Mouse (Mus musculus) erythroblast, adult 5-6 weeks (primary cell): ENCODE results near the gene Gng5. TPM values are rescaled to one million over a fixed set of nuclear protein-coding genes. Genes with fewer than 3 reads are reported as not detected.

Experiments
- ATAC-seq: replicated peaks from 2 replicates; pipeline ENCODE4 v1.8.0; 2016; ENCODE audit warnings: moderate number of reproducible peaks, mild to moderate bottlenecking, moderate TSS enrichment, inconsistent platforms; ENCODE audit not compliant: poor library complexity, low FRiP score, severe bottlenecking
- total RNA-seq, 2 experiments: library from RNA; stranded (forward) in 1 of 2; stranded (reverse) in 1 of 2; fragments of 150-400 nt in 1 of 2; fragments of 200-764, 138-1000 nt in 1 of 2; gene quantifications; 2 replicates each; pipeline versions ENCODE4 v1.2.3 to v1.2.4; 2015 to 2017; ENCODE audit warnings: low replicate concordance in 2 of 2

The Gng5 gene
- total RNA-seq, 2 experiments from 2014 or later: 56.7 to 101 TPM

- no peak for ATAC-seq
Measured at GRCm38 (mm10) chr3:146534986-146535385, 35.4 kb downstream of the Gng5 start.

- ATAC-seq: no peak
Measured at GRCm38 (mm10) chr3:146540521-146541273, 41.1 kb downstream of the Gng5 start.

DNA sequence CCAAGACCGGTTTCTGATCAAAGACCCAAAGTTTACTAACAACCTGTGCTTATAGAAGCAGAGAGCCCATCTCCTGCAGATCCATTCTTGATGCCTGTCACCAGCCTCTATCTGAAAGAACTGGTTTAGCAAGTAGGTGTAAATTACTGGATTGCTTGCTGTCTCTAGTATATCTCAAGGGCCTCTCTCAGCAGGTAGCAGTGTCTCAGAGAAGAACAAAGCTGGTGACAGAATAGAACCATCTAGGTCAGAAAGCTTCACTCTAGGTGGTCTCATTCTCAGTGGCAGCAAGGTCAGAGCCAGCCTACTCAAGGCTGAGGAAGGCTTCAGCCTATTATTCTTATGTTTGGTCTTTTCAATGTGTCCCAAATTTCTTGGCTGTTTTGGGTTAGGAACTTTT, 44.0 kb downstream of the Gng5 start:
- no peak for ATAC-seq

DNA sequence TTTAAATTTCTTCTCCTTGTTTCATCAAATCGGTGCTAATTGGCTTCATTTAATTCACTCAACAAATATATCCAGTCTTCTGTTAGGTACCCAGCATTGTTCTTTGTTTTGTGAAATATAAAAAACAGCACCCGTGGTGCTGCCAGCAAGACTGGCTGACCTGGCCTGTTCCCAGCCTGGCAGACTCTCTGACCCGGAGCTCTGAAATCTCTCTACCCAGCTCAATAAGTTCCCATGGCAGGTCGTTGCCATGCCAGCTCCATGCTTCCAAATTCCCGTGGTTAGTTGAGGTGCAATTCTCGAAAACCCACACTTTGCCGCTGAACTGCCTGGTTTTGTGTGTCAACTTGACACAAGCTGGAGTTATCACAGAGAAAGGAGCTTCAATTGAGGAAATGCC, 55.2 kb downstream of the Gng5 start:
- ATAC-seq: no peak

Other genes with a start within 250 kb of the Gng5 start
- 13.2 and 15.0 TPM in 2 replicates for gene Ssx2ip, start 95.2 kb upstream of the Gng5 start, total RNA-seq (2015; ENCODE audit: low replicate concordance)
- 25.0 and 37.5 TPM in 2 replicates for gene Ssx2ip, start 95.2 kb upstream of the Gng5 start, total RNA-seq (2017; ENCODE audit: low replicate concordance)
- gene Ctbs, start 50.0 kb upstream of the Gng5 start, total RNA-seq (2015; ENCODE audit: low replicate concordance): 6.5 and 9.6 TPM in 2 replicates
- 2.9 and 4.6 TPM in 2 replicates for gene Ctbs, start 50.0 kb upstream of the Gng5 start, total RNA-seq (2017; ENCODE audit: low replicate concordance)
- gene Spata1, start 54 bp upstream of the Gng5 start, total RNA-seq (2015; ENCODE audit: low replicate concordance): 1.3 and 14.4 TPM in 2 replicates
- 0.26 and 2.2 TPM in 2 replicates for gene Spata1, start 54 bp upstream of the Gng5 start, total RNA-seq (2017; ENCODE audit: low replicate concordance)
- 18.4 and 34.9 TPM in 2 replicates for gene Rpf1, start 21.6 kb downstream of the Gng5 start, total RNA-seq (2015; ENCODE audit: low replicate concordance)
- gene Rpf1, start 21.6 kb downstream of the Gng5 start, total RNA-seq (2017; ENCODE audit: low replicate concordance): 46.6 and 47.1 TPM in 2 replicates
- gene Uox, start 70.6 kb downstream of the Gng5 start, total RNA-seq (2015; ENCODE audit: low replicate concordance): not detected in 2 replicates
- 0.14 TPM in 1 of 2 replicates, not detected in the other for gene Uox, start 70.6 kb downstream of the Gng5 start, total RNA-seq (2017; ENCODE audit: low replicate concordance)
- not detected in 2 replicates for gene Dnase2b, start 115.8 kb downstream of the Gng5 start, total RNA-seq (2015; ENCODE audit: low replicate concordance)
- not detected in 2 replicates for gene Dnase2b, start 115.8 kb downstream of the Gng5 start, total RNA-seq (2017; ENCODE audit: low replicate concordance)
- gene 4930503B20Rik, start 151.5 kb downstream of the Gng5 start, total RNA-seq (2015; ENCODE audit: low replicate concordance): not detected in 2 replicates
- not detected in 2 replicates for gene 4930503B20Rik, start 151.5 kb downstream of the Gng5 start, total RNA-seq (2017; ENCODE audit: low replicate concordance)
- not detected in 2 replicates for gene Samd13, start 185.8 kb downstream of the Gng5 start, total RNA-seq (2015; ENCODE audit: low replicate concordance)
- gene Samd13, start 185.8 kb downstream of the Gng5 start, total RNA-seq (2017; ENCODE audit: low replicate concordance): 0.60 and 0.84 TPM in 2 replicates